9 mouse cellular contexts compared by ENCODE assay signal in genomic region chr4:89146291-89146690, GRCm38 (mm10). TPM values are rescaled to one million over a fixed set of nuclear protein-coding genes. Genes with fewer than 3 reads are reported as not detected.
DNase-seq lines count a peak whose midpoint lies in the region; ATAC-seq and TF ChIP-seq lines count a peak whose summit lies in the region.
"Had no signal": no experiment of that assay in that cellular context is flagged by ENCODE, and none has a peak within 500 bp of the region (broad histone marks: within the 10 kb centered on the region; RNA-seq: fewer than 3 reads in every experiment).

No protein-coding gene starts in this region.

- no peak for TF ChIP-seq POLR2A in liver, adult 2 months (IDR thresholded peaks at IDR 0.05; ENCODE audit: extremely low read depth, insufficient read depth, low read length)
- no peak for TF ChIP-seq POLR2A in bone marrow, adult 2 months (IDR thresholded peaks at IDR 0.05; ENCODE audit: borderline replicate concordance, control insufficient read depth, low read depth, low read length)

- 50% methylated on average over 3 of the region's 3 CpGs for WGBS in embryonic facial prominence, embryonic 11.5 days
- 52% methylated on average over 3 of the region's 3 CpGs for WGBS in embryonic facial prominence, embryonic 10.5 days
- WGBS in liver, adult 2 months, result 33% methylated on average over 3 of the region's 3 CpGs
- WGBS in bone marrow, adult 2 months, result 53% methylated on average over 3 of the region's 3 CpGs

- no peak overlapping the region for H3K4me3 ChIP-seq in embryonic facial prominence, embryonic 11.5 days (ENCODE audit: low read depth, low read length)
- H3K4me3 ChIP-seq in embryonic facial prominence, embryonic 10.5 days, result no peak overlapping the region
- H3K4me3 ChIP-seq in liver, adult 2 months (ENCODE audit: insufficient read depth, low read depth, low read length), result no peak overlapping the region
- no peak overlapping the region for H3K4me3 ChIP-seq in bone marrow, adult 2 months (replicated peaks; ENCODE audit: control insufficient read depth, low read depth, low read length)

- peaks cover 3% of the 10 kb centered on the region; the same call in 1 of the 2 replicates for H3K79me2 ChIP-seq in liver, adult 2 months (ENCODE audit: control insufficient read depth, insufficient read depth, low read length)

- H3K27ac ChIP-seq in embryonic facial prominence, embryonic 11.5 days (replicated peaks; ENCODE audit: low read depth, low read length), result no peak overlapping the region
- H3K27ac ChIP-seq in embryonic facial prominence, embryonic 10.5 days (replicated peaks), result no peak overlapping the region
- H3K27ac ChIP-seq in liver, adult 2 months (replicated peaks; ENCODE audit: insufficient read depth, low read depth, low read length), result no peak overlapping the region
- H3K27ac ChIP-seq in bone marrow, adult 2 months (ENCODE audit: control insufficient read depth, insufficient read depth, low read depth, low read length, poor library complexity), result no peak overlapping the region

- no peak overlapping the region for H3K4me2 ChIP-seq in embryonic facial prominence, embryonic 11.5 days (ENCODE audit: low read depth, low read length)

- peak; percentile 62 for TF ChIP-seq CTCF in liver, adult 2 months (IDR thresholded peaks at IDR 0.05; ENCODE audit: low read depth, low read length)
- 0 out of 2 replicates have a peak, but pooled peaks have one; percentile 22 for TF ChIP-seq CTCF in bone marrow, adult 2 months (IDR thresholded peaks at IDR 0.05; ENCODE audit: control insufficient read depth, insufficient read depth, low read length)

- no peaks in the 10 kb centered on the region; the same call in 1 of the 2 replicates for H3K36me3 ChIP-seq in embryonic facial prominence, embryonic 11.5 days (replicated peaks; ENCODE audit: control insufficient read depth, insufficient read depth, low read depth, low read length)
- peaks cover 69% of the 10 kb centered on the region for H3K36me3 ChIP-seq in embryonic facial prominence, embryonic 10.5 days (replicated peaks)
- H3K36me3 ChIP-seq in liver, adult 2 months (ENCODE audit: control insufficient read depth, insufficient read depth, low read length), result peaks cover 2% of the 10 kb centered on the region; the same call in 1 of the 2 replicates

- H3K27me3 ChIP-seq in embryonic facial prominence, embryonic 11.5 days (ENCODE audit: control insufficient read depth, insufficient read depth, low read length), result no peaks in the 10 kb centered on the region
- H3K27me3 ChIP-seq in embryonic facial prominence, embryonic 10.5 days (replicated peaks; ENCODE audit: low read depth, poor library complexity, severe bottlenecking), result no peaks in the 10 kb centered on the region
- H3K27me3 ChIP-seq in liver, adult 2 months (ENCODE audit: control insufficient read depth, insufficient read depth, low read length), result no peaks in the 10 kb centered on the region

- no peak for ATAC-seq in embryonic facial prominence, embryonic 11.5 days (replicated peaks; ENCODE audit: insufficient number of reproducible peaks, low FRiP score, low TSS enrichment, low read depth)
- no peak for ATAC-seq in cerebellum, adult (ENCODE audit: insufficient number of reproducible peaks, low FRiP score, low TSS enrichment)

- DNase-seq in embryonic facial prominence, embryonic 11.5 days (ENCODE audit: low spot score), result peak; percentile 72
- DNase-seq in embryonic facial prominence, embryonic 10.5 days (ENCODE audit: low spot score), result no peak
- DNase-seq in liver, adult 2 months (ENCODE audit: extremely low read depth, low read depth, low spot score), result peak; percentile 38
- no peak for DNase-seq in liver
- peak; percentile 46 for DNase-seq in lung, postnatal 36 days
- no peak for DNase-seq in right cerebral cortex, postnatal 25 days
- DNase-seq: heart, postnatal 4 days had no signal

- no peak overlapping the region for H3K9ac ChIP-seq in embryonic facial prominence, embryonic 11.5 days (replicated peaks; ENCODE audit: low read length)
- no peak overlapping the region for H3K9ac ChIP-seq in liver, adult 2 months (ENCODE audit: low read depth, low read length)

- no peaks in the 10 kb centered on the region for H3K9me3 ChIP-seq in embryonic facial prominence, embryonic 11.5 days (replicated peaks; ENCODE audit: control insufficient read depth, low read length)
- H3K9me3 ChIP-seq in embryonic facial prominence, embryonic 10.5 days, result no peaks in the 10 kb centered on the region

- no peaks in the 10 kb centered on the region for H3K4me1 ChIP-seq in embryonic facial prominence, embryonic 11.5 days (ENCODE audit: control insufficient read depth, insufficient read depth, low read length)
- peaks cover 6% of the 10 kb centered on the region; the same call in 1 of the 2 replicates for H3K4me1 ChIP-seq in embryonic facial prominence, embryonic 10.5 days
- H3K4me1 ChIP-seq in liver, adult 2 months (ENCODE audit: control insufficient read depth, insufficient read depth, low read length), result peaks cover 6% of the 10 kb centered on the region
- no peaks in the 10 kb centered on the region for H3K4me1 ChIP-seq in bone marrow, adult 2 months (ENCODE audit: control insufficient read depth, insufficient read depth, low read length)

RNA-seq across cellular contexts. Expression of gene Mtap, which starts 9.4 kb away (rescaled TPM):
- 134 and 143 TPM in 2 replicates for polyA plus RNA-seq in embryonic facial prominence, embryonic 11.5 days (2014; fragmentation: Nextera tagmentation; extraction: Ambion mirVana)
- polyA plus RNA-seq in embryonic facial prominence, embryonic 10.5 days (2016; fragmentation: Nextera tagmentation; extraction: Ambion mirVana), result 129 and 137 TPM in 2 replicates
- 8.4 and 9.1 TPM in 2 replicates for total RNA-seq in liver, adult 2 months (2014; rRNA removed)
- 3.9 and 7.6 TPM in 2 replicates for polyA plus RNA-seq in liver, adult 2 months (2012; rRNA removed)
- 2.9 and 7.2 TPM in 2 replicates for polyA plus RNA-seq in bone marrow, adult 2 months (2011; ENCODE audit: insufficient read depth, insufficient read length, low replicate concordance, missing spikeins)

Comparison
In these comparisons a context has a peak if more than half of its experiments do, and no peak if none do; other contexts are left out.
1. DNase-seq: peak in embryonic facial prominence, embryonic 11.5 days (single experiment), liver, adult 2 months (single experiment) and lung, postnatal 36 days (single experiment); none in embryonic facial prominence, embryonic 10.5 days (single experiment), liver (single experiment) and right cerebral cortex, postnatal 25 days (single experiment).
2. RNA of gene Mtap, which starts 9.4 kb away (polyA plus RNA-seq): 134 to 143 TPM in embryonic facial prominence, embryonic 11.5 days and 129 to 137 TPM in embryonic facial prominence, embryonic 10.5 days; 2.9 to 7.2 TPM in bone marrow, adult 2 months and 3.9 to 7.6 TPM in liver, adult 2 months; every median in the first group is over 10 times any median in the second.